Mouse (Mus musculus) brain, embryonic 14.5 days (tissue): ENCODE results near the gene Scoc.

ENCODE experiments used
- CTCF ChIP-seq: fragments of 200-500 bp; IDR thresholded peaks from 2 replicates; pipeline ENCODE4 v1.5.1; 2012; ENCODE audit warnings: inconsistent platforms, mild to moderate bottlenecking, moderate library complexity, borderline replicate concordance; ENCODE audit not compliant: insufficient read depth, insufficient read length; ENCODE audit errors: extremely low read depth
- POLR2A ChIP-seq: fragments of 200-500 bp; IDR thresholded peaks from 2 replicates; pipeline ENCODE4 v1.6.1; 2012; ENCODE audit warnings: mild to moderate bottlenecking, inconsistent platforms, borderline replicate concordance; ENCODE audit not compliant: poor library complexity, insufficient read depth, insufficient read length, severe bottlenecking; ENCODE audit errors: extremely low read depth

GRCm38 (mm10) chr8:83429071-83429524, 29.1 kb downstream of the Scoc start:
- TF ChIP-seq CTCF (no peak), POLR2A (no peak)
